Mouse (Mus musculus): ENCODE results near the gene Hdhd3. TPM values are rescaled to one million over a fixed set of nuclear protein-coding genes. Genes with fewer than 3 reads are reported as not detected.

The Hdhd3 gene
- total RNA-seq, 2 experiments from 2014 or later: 1.1 to 1.3 TPM

GRCm38 (mm10) chr4:62477542-62478244, 25.6 kb downstream of the Hdhd3 start:
- no peak for DNase-seq (ENCODE audit: low spot score)

- no peak for DNase-seq (ENCODE audit: low spot score)
These were observed 27.5 kb downstream of the Hdhd3 start for GRCm38 (mm10) chr4:62475793-62476192.

- DNase-seq (ENCODE audit: low spot score): no peak
These were observed 28.1 kb downstream of the Hdhd3 start for GRCm38 (mm10) chr4:62475131-62475530.

- DNase-seq (ENCODE audit: low spot score): no peak
These were observed 31.2 kb downstream of the Hdhd3 start for GRCm38 (mm10) chr4:62472071-62472470.

- DNase-seq (ENCODE audit: low spot score): peak; percentile 71
These were observed 32.6 kb downstream of the Hdhd3 start, which contains the start of gene Wdr31 for GRCm38 (mm10) chr4:62470598-62471051. Wdr31 (minus strand) TSS chr4:62470896.

GRCm38 (mm10) chr4:62468158-62468557, 35.1 kb downstream of the Hdhd3 start:
- DNase-seq (ENCODE audit: low spot score): no peak

GRCm38 (mm10) chr4:62463124-62463523, 40.1 kb downstream of the Hdhd3 start:
- no peak for DNase-seq (ENCODE audit: low spot score)

- DNase-seq (ENCODE audit: low spot score): no peak
These were observed 42.9 kb downstream of the Hdhd3 start for GRCm38 (mm10) chr4:62460348-62460747.

- no peak for DNase-seq (ENCODE audit: low spot score)
These were observed 44.2 kb downstream of the Hdhd3 start for GRCm38 (mm10) chr4:62459081-62459480.

- peak; percentile 24 for DNase-seq (ENCODE audit: low spot score)
These were observed 48.3 kb downstream of the Hdhd3 start for GRCm38 (mm10) chr4:62454995-62455394.

Other genes starting within 250 kb of the Hdhd3 start
- 1 to 10 TPM; 5.3 to 6.2 TPM for gene Slc31a2, start 240.9 kb downstream of the Hdhd3 start, total RNA-seq (2021)
- gene Fkbp15, start 142.9 kb downstream of the Hdhd3 start, total RNA-seq (2021): 10 to 100 TPM; 11.5 to 11.6 TPM
- gene Slc31a1, start 142.7 kb downstream of the Hdhd3 start, total RNA-seq (2021): 1 to 10 TPM; 8.5 to 9.7 TPM
- gene Cdc26, start 94.8 kb downstream of the Hdhd3 start, total RNA-seq (2021): 10 to 100 TPM; 50.0 to 51.6 TPM
- gene Prpf4, start 94.7 kb downstream of the Hdhd3 start, total RNA-seq (2021): 10 to 100 TPM; 16.1 to 17.3 TPM
- not detected for gene Rnf183, start 68.2 kb downstream of the Hdhd3 start, total RNA-seq (2021)
- gene Wdr31, start 32.6 kb downstream of the Hdhd3 start, total RNA-seq (2021): under 1 TPM; 0.25 to 0.64 TPM
- not detected for gene Bspry, start 23.4 kb downstream of the Hdhd3 start, total RNA-seq (2021)
- gene Alad, start 16.5 kb upstream of the Hdhd3 start, total RNA-seq (2021): 10 to 100 TPM; 29.5 to 32.4 TPM
- 10 to 100 TPM; 14.4 to 14.8 TPM for gene Pole3, start 21.6 kb upstream of the Hdhd3 start, total RNA-seq (2021)
- under 1 TPM in 1 of 2 experiments, not detected in 1; 0.11 TPM for gene 4933430I17Rik, start 21.9 kb upstream of the Hdhd3 start, total RNA-seq (2021)
- gene Rgs3, start 56.4 kb upstream of the Hdhd3 start, total RNA-seq (2021): 1 to 10 TPM; 7.4 to 9.3 TPM